Mouse (Mus musculus): Measurements from ENCODE around the gene Foxi3. TPM values are rescaled to one million over a fixed set of nuclear protein-coding genes. Genes with fewer than 3 reads are reported as not detected.

Foxi3 gene
- polyA plus RNA-seq (2015; fragmentation: Nextera tagmentation; extraction: Ambion mirVana), result not detected in 2 replicates

DNA sequence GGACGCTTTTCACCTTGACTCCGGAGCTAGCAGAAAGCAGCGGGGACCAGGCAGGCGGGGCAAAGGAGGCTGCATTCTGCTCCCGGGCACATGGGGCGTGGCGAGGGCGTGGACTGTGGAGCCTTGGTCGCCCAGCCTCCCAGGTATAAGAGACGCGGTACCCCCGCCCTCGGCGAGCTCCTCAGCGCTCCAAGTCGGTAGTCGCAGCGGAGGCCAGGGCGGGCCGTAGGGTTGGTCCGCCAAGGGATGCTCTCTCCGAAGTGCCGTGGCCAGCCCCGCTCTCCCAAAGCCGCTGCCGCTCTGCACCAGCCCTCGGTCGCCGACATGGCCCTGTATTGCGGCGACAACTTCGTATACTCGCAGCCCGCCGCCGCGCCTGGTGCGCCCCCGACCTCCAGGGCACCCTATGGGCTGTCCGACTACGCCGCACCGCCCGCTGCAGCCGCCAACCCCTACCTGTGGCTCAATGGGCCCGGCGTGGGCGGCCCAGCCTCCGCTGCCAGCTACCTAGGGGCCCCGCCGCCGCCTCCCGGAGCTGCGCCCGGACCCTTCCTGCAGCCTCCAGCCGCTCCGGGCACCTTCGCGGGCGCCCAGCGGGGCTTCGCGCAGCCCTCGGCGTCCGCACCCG lies at the start of gene Foxi3:
Foxi3 (plus strand) TSS at position 247 of the 628 bp plus-strand sequence.
- Histone ChIP-seq H3K4me1 (replicated peaks; ENCODE audit: control insufficient read depth, insufficient read depth, low read length) (peaks cover 7% of the 10 kb centered on the region), H3K4me3 (ENCODE audit: low read length) (peak within 1 kb of the TSS; percentile 48), H3K9ac (ENCODE audit: low read length) (no peak within 1 kb of the TSS), H3K9me3 (ENCODE audit: control insufficient read depth, low read length) (no peaks in the 10 kb centered on the region), H3K4me2 (ENCODE audit: low read depth, low read length) (peak within 1 kb of the TSS; percentile 64), H3K36me3 (ENCODE audit: control insufficient read depth, insufficient read depth, low read length) (no peaks in the 10 kb centered on the region), H3K27ac (ENCODE audit: low read length) (no peak within 1 kb of the TSS), H3K27me3 (ENCODE audit: control insufficient read depth, insufficient read depth, low read depth, low read length) (peaks cover 69% of the 10 kb centered on the region)
- peak; percentile 86 for ATAC-seq (ENCODE audit: low read depth)
- under 1% methylated on average over 64 of the region's 67 CpGs for WGBS

DNA sequence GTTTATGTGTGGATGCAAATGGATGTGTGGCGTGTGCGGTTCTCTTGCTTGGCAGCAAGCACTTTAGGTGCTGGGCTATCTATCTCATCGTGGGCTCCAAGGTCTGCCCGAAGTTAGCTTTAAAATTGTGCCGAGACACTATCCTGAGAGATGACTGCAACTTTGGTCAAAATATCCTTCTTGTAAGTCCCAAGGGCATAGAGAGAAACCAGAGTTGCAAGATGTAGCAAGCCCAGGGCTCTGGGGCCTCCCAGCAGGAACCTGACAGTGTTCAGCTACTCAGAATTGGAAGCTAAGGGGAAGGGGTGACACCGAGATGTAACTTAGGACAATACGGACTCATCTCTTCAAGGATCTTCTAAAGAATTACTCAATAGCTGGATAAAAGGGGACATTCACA lies 46.8 kb upstream of the Foxi3 start:
- Histone ChIP-seq H3K27ac (ENCODE audit: low read length) (no peak overlapping the region), H3K9me3 (ENCODE audit: control insufficient read depth, low read length) (no peaks in the 10 kb centered on the region), H3K4me3 (ENCODE audit: low read length) (no peak overlapping the region), H3K36me3 (ENCODE audit: control insufficient read depth, insufficient read depth, low read length) (peaks cover 2% of the 10 kb centered on the region; the same call in 1 of the 2 replicates), H3K4me2 (ENCODE audit: low read depth, low read length) (no peak overlapping the region), H3K27me3 (ENCODE audit: control insufficient read depth, insufficient read depth, low read depth, low read length) (no peaks in the 10 kb centered on the region; the same call in 1 of the 2 replicates), H3K4me1 (replicated peaks; ENCODE audit: control insufficient read depth, insufficient read depth, low read length) (no peaks in the 10 kb centered on the region), H3K9ac (ENCODE audit: low read length) (no peak overlapping the region)
- WGBS, result 86% methylated on average over 7 of the region's 7 CpGs
- no peak for ATAC-seq (ENCODE audit: low read depth)

DNA sequence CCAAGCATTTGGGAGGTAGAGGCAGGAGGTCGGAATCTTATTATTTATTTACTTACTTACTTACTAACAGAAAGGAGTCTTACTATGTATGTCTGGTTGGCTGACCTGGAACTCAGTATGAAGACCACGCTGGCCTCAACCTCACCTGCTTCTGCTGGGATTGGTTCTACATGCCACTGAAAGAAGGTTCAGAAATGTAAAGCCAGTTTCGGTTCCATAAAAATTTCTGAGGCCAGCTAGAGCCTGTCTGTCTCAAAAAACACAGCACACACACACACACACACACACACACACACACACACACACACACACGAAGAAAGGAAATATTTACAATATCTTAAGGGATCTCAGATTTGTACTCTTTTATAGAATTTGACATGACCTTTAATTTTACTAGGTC lies 46.0 kb upstream of the Foxi3 start:
- Histone ChIP-seq H3K9ac (ENCODE audit: low read length) (no peak overlapping the region), H3K4me1 (replicated peaks; ENCODE audit: control insufficient read depth, insufficient read depth, low read length) (no peaks in the 10 kb centered on the region), H3K36me3 (ENCODE audit: control insufficient read depth, insufficient read depth, low read length) (peaks cover 2% of the 10 kb centered on the region; the same call in 1 of the 2 replicates), H3K4me2 (ENCODE audit: low read depth, low read length) (no peak overlapping the region), H3K27ac (ENCODE audit: low read length) (no peak overlapping the region), H3K9me3 (ENCODE audit: control insufficient read depth, low read length) (no peaks in the 10 kb centered on the region), H3K27me3 (ENCODE audit: control insufficient read depth, insufficient read depth, low read depth, low read length) (no peaks in the 10 kb centered on the region; the same call in 1 of the 2 replicates), H3K4me3 (ENCODE audit: low read length) (no peak overlapping the region)
- WGBS, result 57% methylated on average over 4 of the region's 4 CpGs
- ATAC-seq (ENCODE audit: low read depth), result no peak

DNA sequence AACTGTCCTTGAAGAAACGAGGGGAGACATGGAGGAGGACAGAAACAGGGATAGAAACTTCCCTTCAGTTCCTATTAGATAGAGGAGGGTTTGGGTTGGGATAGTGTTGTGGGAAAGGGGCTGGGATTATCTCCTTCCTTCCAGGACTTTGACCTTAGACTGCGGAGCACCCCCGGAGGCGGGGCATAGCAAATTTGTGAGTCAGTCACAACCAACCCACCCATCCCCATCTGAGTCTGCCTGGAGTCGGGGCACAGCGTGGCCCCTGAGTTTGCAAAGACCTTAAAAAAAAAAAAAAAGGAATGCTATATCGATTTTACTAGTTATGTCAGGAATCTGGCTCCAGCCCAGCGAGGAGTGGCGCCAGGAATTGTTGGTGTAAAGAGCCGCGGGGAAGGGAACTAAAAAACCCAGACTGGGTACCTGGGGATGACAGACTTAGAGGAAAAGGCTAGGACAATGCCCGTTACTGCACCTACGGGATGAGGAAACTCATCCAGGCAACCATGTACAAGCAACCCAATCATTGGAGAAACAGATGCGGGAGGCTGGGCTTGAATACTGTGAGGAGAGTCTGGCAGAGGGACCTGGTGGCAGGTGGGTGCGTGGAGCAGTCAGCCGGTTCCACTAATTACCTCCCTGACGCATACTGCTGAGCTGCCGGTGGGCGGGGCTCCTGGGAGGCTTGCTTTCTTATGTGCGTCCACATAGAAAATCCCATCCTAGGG lies 44.5 kb upstream of the Foxi3 start:
- Histone ChIP-seq H3K9me3 (ENCODE audit: control insufficient read depth, low read length) (no peaks in the 10 kb centered on the region), H3K27me3 (ENCODE audit: control insufficient read depth, insufficient read depth, low read depth, low read length) (no peaks in the 10 kb centered on the region; the same call in 1 of the 2 replicates), H3K36me3 (ENCODE audit: control insufficient read depth, insufficient read depth, low read length) (no peaks in the 10 kb centered on the region), H3K27ac (ENCODE audit: low read length) (no peak overlapping the region), H3K4me3 (ENCODE audit: low read length) (no peak overlapping the region), H3K4me2 (ENCODE audit: low read depth, low read length) (peak overlapping the region; percentile 28), H3K4me1 (replicated peaks; ENCODE audit: control insufficient read depth, insufficient read depth, low read length) (no peaks in the 10 kb centered on the region), H3K9ac (ENCODE audit: low read length) (no peak overlapping the region)
- 10% methylated on average over 20 of the region's 20 CpGs for WGBS
- ATAC-seq (ENCODE audit: low read depth), result no peak

DNA sequence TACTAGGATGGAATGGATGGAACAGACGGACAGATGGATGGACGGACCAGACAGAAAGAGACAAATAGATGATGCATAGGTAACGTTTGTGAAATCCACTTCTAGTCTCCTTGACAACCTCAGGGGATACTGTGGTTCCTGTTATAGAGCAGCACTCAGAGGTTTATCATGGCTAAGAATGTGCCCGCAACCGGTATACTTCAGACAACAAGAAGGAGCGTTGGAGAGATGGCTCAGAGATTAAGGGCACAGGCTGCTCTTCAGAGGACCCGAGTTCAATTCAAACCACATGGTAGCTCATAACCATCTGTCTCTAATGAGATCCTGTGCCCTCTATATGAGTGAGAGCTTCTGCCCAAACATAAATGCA lies 44.0 kb upstream of the Foxi3 start:
- Histone ChIP-seq H3K9ac (ENCODE audit: low read length) (no peak overlapping the region), H3K27ac (ENCODE audit: low read length) (no peak overlapping the region), H3K4me2 (ENCODE audit: low read depth, low read length) (no peak overlapping the region), H3K4me1 (replicated peaks; ENCODE audit: control insufficient read depth, insufficient read depth, low read length) (no peaks in the 10 kb centered on the region), H3K36me3 (ENCODE audit: control insufficient read depth, insufficient read depth, low read length) (no peaks in the 10 kb centered on the region), H3K27me3 (ENCODE audit: control insufficient read depth, insufficient read depth, low read depth, low read length) (no peaks in the 10 kb centered on the region; the same call in 1 of the 2 replicates), H3K9me3 (ENCODE audit: control insufficient read depth, low read length) (no peaks in the 10 kb centered on the region), H3K4me3 (ENCODE audit: low read length) (no peak overlapping the region)
- WGBS, result 51% methylated on average over 7 of the region's 7 CpGs
- ATAC-seq (ENCODE audit: low read depth), result no peak

DNA sequence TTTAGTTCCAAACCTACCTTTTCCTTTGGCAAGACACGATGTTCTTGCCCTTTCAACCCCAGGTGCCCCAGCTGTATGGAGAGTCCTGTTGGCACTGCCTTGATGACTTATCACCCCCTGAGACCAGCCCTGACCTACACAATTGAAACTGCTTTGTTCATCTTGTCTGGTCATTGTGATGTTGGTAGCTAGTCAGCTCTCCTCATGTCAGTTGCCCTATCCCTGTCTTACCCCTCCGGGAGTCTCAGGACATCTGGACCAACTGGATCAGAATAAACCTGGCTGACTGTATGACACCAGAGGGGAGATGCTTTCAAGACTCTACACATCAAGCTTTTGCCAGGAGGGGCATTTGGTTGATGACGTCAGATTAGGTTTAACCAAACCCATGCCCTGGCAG lies 37.5 kb upstream of the Foxi3 start, which contains the start of gene Tex37:
Tex37 (minus strand) TSS at position 101 of the 400 bp plus-strand sequence.
- Histone ChIP-seq H3K9ac (ENCODE audit: low read length) (no peak within 1 kb of the TSS), H3K9me3 (ENCODE audit: control insufficient read depth, low read length) (no peaks in the 10 kb centered on the region), H3K36me3 (ENCODE audit: control insufficient read depth, insufficient read depth, low read length) (no peaks in the 10 kb centered on the region), H3K4me2 (ENCODE audit: low read depth, low read length) (no peak within 1 kb of the TSS), H3K4me1 (replicated peaks; ENCODE audit: control insufficient read depth, insufficient read depth, low read length) (no peaks in the 10 kb centered on the region), H3K27me3 (ENCODE audit: control insufficient read depth, insufficient read depth, low read depth, low read length) (no peaks in the 10 kb centered on the region), H3K27ac (ENCODE audit: low read length) (no peak within 1 kb of the TSS), H3K4me3 (ENCODE audit: low read length) (no peak within 1 kb of the TSS)
- ATAC-seq (ENCODE audit: low read depth), result no peak
- WGBS, result 79% methylated on average over 3 of the region's 3 CpGs

DNA sequence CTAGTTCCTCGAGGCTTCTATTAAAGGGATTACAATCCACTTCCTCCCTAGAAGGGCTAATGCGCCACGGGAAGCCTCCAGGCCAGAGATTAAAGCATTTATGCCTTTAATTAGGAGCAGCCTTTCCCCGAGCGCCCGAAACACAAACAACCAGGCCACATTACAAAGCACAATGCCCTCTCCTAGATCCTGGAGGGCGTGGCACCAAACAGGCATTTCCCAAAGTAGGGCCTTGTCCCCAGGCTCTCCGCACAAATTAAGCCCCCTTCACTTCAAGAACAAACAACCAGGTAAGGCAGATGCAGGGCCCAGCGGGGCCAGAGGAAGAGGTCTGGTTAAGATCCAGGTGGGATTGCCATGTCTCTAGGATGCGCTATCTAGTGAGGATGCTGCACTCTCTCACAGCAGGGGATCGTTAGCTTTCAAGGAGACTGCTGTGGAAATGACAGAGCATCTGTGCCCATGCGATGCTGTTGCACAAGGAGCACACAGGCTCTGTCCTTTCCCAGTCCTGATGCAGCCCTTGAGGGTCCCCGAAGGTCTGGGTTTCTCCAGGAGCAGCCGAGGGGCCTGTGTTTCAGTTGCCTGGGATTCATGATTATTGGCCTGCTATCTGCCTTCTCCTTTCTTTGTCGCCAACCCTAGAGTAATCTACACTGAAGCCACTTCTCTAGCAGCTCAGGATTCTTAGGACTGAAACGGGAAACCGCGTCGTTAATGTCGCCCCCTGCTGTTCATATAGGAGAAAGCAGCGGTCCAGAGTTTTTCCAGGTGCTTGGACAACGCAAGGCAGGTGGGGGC lies 34.9 kb upstream of the Foxi3 start:
- Histone ChIP-seq H3K9ac (ENCODE audit: low read length) (no peak overlapping the region), H3K4me2 (ENCODE audit: low read depth, low read length) (peak overlapping the region; percentile 49), H3K4me3 (ENCODE audit: low read length) (no peak overlapping the region), H3K36me3 (ENCODE audit: control insufficient read depth, insufficient read depth, low read length) (no peaks in the 10 kb centered on the region), H3K27ac (ENCODE audit: low read length) (no peak overlapping the region), H3K9me3 (ENCODE audit: control insufficient read depth, low read length) (no peaks in the 10 kb centered on the region), H3K4me1 (replicated peaks; ENCODE audit: control insufficient read depth, insufficient read depth, low read length) (no peaks in the 10 kb centered on the region), H3K27me3 (ENCODE audit: control insufficient read depth, insufficient read depth, low read depth, low read length) (no peaks in the 10 kb centered on the region)
- WGBS, result 7% methylated on average over 22 of the region's 22 CpGs
- peak; percentile 17; the same call in 1 of the 2 replicates for ATAC-seq (ENCODE audit: low read depth)

DNA sequence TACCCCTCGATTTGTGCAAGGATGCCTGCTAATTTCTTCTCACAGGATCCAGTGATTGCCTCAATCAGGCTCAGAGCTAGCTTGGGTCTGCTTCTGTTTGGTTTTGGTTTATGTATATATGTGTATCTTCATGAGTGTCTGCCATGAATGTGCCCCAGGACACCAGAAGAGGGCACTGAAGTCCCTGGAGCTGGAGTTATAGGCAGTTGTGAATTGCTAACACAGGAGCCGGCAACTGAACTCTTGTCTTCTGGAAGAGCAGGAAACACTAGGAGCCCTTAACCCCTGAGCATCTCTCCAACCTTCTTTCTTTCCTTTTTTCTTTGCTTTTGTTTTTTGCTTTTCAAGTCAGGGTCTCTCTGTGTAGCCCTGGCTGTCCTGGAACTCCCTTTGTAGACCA lies 24.5 kb upstream of the Foxi3 start:
- H3K27me3 ChIP-seq (ENCODE audit: control insufficient read depth, insufficient read depth, low read depth, low read length), result no peaks in the 10 kb centered on the region
- H3K9me3 ChIP-seq (ENCODE audit: control insufficient read depth, low read length), result no peaks in the 10 kb centered on the region
- no peak overlapping the region for H3K9ac ChIP-seq (ENCODE audit: low read length)
- no peak for ATAC-seq (ENCODE audit: low read depth)
- no peaks in the 10 kb centered on the region for H3K4me1 ChIP-seq (replicated peaks; ENCODE audit: control insufficient read depth, insufficient read depth, low read length)
- H3K27ac ChIP-seq (ENCODE audit: low read length), result no peak overlapping the region
- no peak overlapping the region for H3K4me3 ChIP-seq (ENCODE audit: low read length)
- H3K4me2 ChIP-seq (ENCODE audit: low read depth, low read length), result no peak overlapping the region
- H3K36me3 ChIP-seq (ENCODE audit: control insufficient read depth, insufficient read depth, low read length), result no peaks in the 10 kb centered on the region
- 73% methylated on average over 2 of the region's 2 CpGs for WGBS

DNA sequence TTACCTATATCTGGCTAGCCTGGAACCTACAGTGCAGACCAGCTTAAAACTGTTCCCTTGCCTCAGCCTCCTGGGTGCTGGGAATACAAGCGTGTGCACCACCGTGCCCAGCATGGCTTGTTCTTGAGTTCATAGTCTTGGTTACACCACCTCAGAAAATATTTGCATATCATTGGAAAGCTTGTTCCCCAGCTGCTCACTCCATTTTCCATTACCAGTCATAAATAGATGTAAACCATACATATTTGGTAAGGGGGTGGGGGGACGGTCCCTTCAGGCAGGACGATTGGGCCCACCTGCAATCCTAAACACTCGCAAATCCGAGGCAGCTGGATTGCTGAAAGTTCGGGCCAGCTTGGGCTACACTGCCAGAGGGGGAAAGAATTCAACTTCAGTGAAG lies 3.1 kb upstream of the Foxi3 start:
- no peaks in the 10 kb centered on the region for H3K9me3 ChIP-seq (ENCODE audit: control insufficient read depth, low read length)
- no peak for ATAC-seq (ENCODE audit: low read depth)

More for the DNA sequence above, 3.1 kb upstream of the Foxi3 start:
- no peak overlapping the region for H3K4me3 ChIP-seq (ENCODE audit: low read length)
- H3K36me3 ChIP-seq (ENCODE audit: control insufficient read depth, insufficient read depth, low read length), result no peaks in the 10 kb centered on the region
- H3K9ac ChIP-seq (ENCODE audit: low read length), result no peak overlapping the region
- no peak overlapping the region for H3K4me2 ChIP-seq (ENCODE audit: low read depth, low read length)
- 73% methylated on average over 7 of the region's 7 CpGs for WGBS
- H3K27me3 ChIP-seq (ENCODE audit: control insufficient read depth, insufficient read depth, low read depth, low read length), result peaks cover 48% of the 10 kb centered on the region
- no peak overlapping the region for H3K27ac ChIP-seq (ENCODE audit: low read length)
- peaks cover 7% of the 10 kb centered on the region for H3K4me1 ChIP-seq (replicated peaks; ENCODE audit: control insufficient read depth, insufficient read depth, low read length)

Measured in lung, embryonic 16.5 days (tissue).